Comparison of ENCODE assay signal across 16 mouse cellular contexts in the genomic region with DNA sequence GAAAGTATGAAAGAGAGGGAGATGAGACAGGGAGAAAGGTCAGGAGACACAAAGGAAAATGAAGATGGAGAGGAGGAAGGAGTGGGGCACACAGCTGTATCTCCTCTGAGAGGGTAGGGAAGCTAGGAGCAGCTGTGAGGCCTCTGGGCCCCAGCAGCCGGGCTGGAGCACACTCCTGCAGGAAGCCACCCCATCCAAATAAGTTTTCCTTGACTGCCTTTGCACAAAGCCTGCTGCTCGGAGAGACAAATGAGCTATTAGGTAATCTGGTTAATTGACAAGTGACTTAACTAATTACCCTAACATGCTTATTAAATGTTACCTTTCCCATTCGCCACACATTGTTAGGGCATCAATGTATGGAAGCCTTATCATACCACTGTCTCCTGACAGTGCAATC.
DNase-seq lines count a peak whose midpoint lies in the region; ATAC-seq and TF ChIP-seq lines count a peak whose summit lies in the region.
"Had no signal": no experiment of that assay in that cellular context is flagged by ENCODE, and none has a peak within 500 bp of the region (broad histone marks: within the 10 kb centered on the region; RNA-seq: fewer than 3 reads in every experiment).

No protein-coding gene starts in this region.

- H3K4me1 ChIP-seq in intestine, embryonic 14.5 days (replicated peaks; ENCODE audit: control insufficient read depth, insufficient read depth, low read length) = peaks cover 32% of the 10 kb centered on the region
- peaks cover 13% of the 10 kb centered on the region; the same call in 1 of the 2 replicates for H3K4me1 ChIP-seq in intestine, embryonic 16.5 days (ENCODE audit: control insufficient read depth, insufficient read depth, low read length)
- H3K4me1 ChIP-seq in stomach, embryonic 14.5 days (ENCODE audit: control insufficient read depth, insufficient read depth, low read length) = peaks cover 7% of the 10 kb centered on the region; the same call in 1 of the 2 replicates
- no peaks in the 10 kb centered on the region for H3K4me1 ChIP-seq in stomach, postnatal 0 days (replicated peaks; ENCODE audit: control insufficient read depth, insufficient read depth)
- H3K4me1 ChIP-seq in limb, embryonic 12.5 days (replicated peaks) = peaks cover 41% of the 10 kb centered on the region

- no peaks in the 10 kb centered on the region for H3K36me3 ChIP-seq in intestine, embryonic 14.5 days (ENCODE audit: control insufficient read depth, insufficient read depth, low read length)
- no peaks in the 10 kb centered on the region for H3K36me3 ChIP-seq in intestine, embryonic 16.5 days (ENCODE audit: control insufficient read depth, insufficient read depth, low read length)
- H3K36me3 ChIP-seq in stomach, embryonic 14.5 days (ENCODE audit: control insufficient read depth, insufficient read depth, low read length) = no peaks in the 10 kb centered on the region
- H3K36me3 ChIP-seq in stomach, postnatal 0 days (ENCODE audit: control insufficient read depth, insufficient read depth, low read length) = no peaks in the 10 kb centered on the region
- no peaks in the 10 kb centered on the region for H3K36me3 ChIP-seq in limb, embryonic 12.5 days
- H3K36me3 ChIP-seq: heart, embryonic 13.5 days; lung, embryonic 15.5 days had no signal

- no peak for TF ChIP-seq EP300 in stomach, postnatal 0 days (optimal IDR thresholded peaks at IDR 0.05)

- H3K4me3 ChIP-seq in intestine, embryonic 14.5 days (ENCODE audit: low read depth, low read length) = no peak overlapping the region
- no peak overlapping the region for H3K4me3 ChIP-seq in intestine, embryonic 16.5 days (ENCODE audit: low read length)
- no peak overlapping the region for H3K4me3 ChIP-seq in stomach, embryonic 14.5 days (ENCODE audit: low read depth, low read length)
- no peak overlapping the region for H3K4me3 ChIP-seq in stomach, postnatal 0 days (ENCODE audit: low read depth, low read length)
- no peak overlapping the region for H3K4me3 ChIP-seq in limb, embryonic 12.5 days (replicated peaks)
- H3K4me3 ChIP-seq: erythroblast, embryonic 14.5 days; heart, embryonic 13.5 days; lung, embryonic 15.5 days had no signal

- no peak for TF ChIP-seq CTCF in stomach, postnatal 0 days (IDR thresholded peaks at IDR 0.05; ENCODE audit: low read depth)

- 0 out of 2 replicates have a peak, but pooled peaks have one; percentile 54 for ATAC-seq in intestine, embryonic 14.5 days (replicated peaks; ENCODE audit: low FRiP score, low TSS enrichment, low read depth)
- no peak for ATAC-seq in intestine, embryonic 16.5 days
- no peak for ATAC-seq in stomach, embryonic 14.5 days (ENCODE audit: insufficient number of reproducible peaks, insufficient read depth, low FRiP score, low read depth)
- no peak for ATAC-seq in stomach, postnatal 0 days (ENCODE audit: low FRiP score, low TSS enrichment)
- no peak for ATAC-seq in limb, embryonic 12.5 days (ENCODE audit: insufficient number of reproducible peaks, insufficient read depth, low FRiP score, low TSS enrichment, low read depth)
- ATAC-seq in activated CD4-positive, CD25-positive, alpha-beta regulatory T cell, adult 4 months = no peak
- ATAC-seq: CD4-positive, CD25-positive, alpha-beta regulatory T cell, adult 4 months had no signal

- H3K9ac ChIP-seq in intestine, embryonic 14.5 days (ENCODE audit: low read length) = no peak overlapping the region
- H3K9ac ChIP-seq in intestine, embryonic 16.5 days (ENCODE audit: low read depth, low read length) = no peak overlapping the region
- no peak overlapping the region for H3K9ac ChIP-seq in stomach, embryonic 14.5 days (replicated peaks; ENCODE audit: low read depth, low read length)
- H3K9ac ChIP-seq in stomach, postnatal 0 days (ENCODE audit: low read length) = no peak overlapping the region
- H3K9ac ChIP-seq in limb, embryonic 12.5 days (replicated peaks) = no peak overlapping the region
- H3K9ac ChIP-seq: heart, embryonic 13.5 days; lung, embryonic 15.5 days had no signal

- H3K27ac ChIP-seq in intestine, embryonic 14.5 days (ENCODE audit: low read depth) = peak overlapping the region; percentile 64
- H3K27ac ChIP-seq in intestine, embryonic 16.5 days (ENCODE audit: low read length) = no peak overlapping the region
- H3K27ac ChIP-seq in stomach, embryonic 14.5 days (ENCODE audit: low read length) = peak overlapping the region; percentile 44; the same call in 1 of the 2 replicates
- H3K27ac ChIP-seq in stomach, postnatal 0 days (replicated peaks) = no peak overlapping the region
- H3K27ac ChIP-seq in limb, embryonic 12.5 days = 0 out of 2 replicates have a peak overlapping the region, but pooled peaks have one; percentile 13
- H3K27ac ChIP-seq: heart, embryonic 13.5 days; lung, embryonic 15.5 days had no signal

- DNase-seq in intestine, embryonic 14.5 days (ENCODE audit: low spot score) = no peak
- DNase-seq in stomach, postnatal 0 days (ENCODE audit: low spot score) = no peak
- no peak for DNase-seq in yolk sac, embryonic 10.5 days (ENCODE audit: low spot score)
- DNase-seq: adrenal gland, adult 8-10 months; cerebellum, adult 9-10 months; heart, postnatal 4 days; midbrain, embryonic 14.5 days; right cerebral cortex, postnatal 4 days had no signal

- no peaks in the 10 kb centered on the region for H3K27me3 ChIP-seq in intestine, embryonic 14.5 days (replicated peaks; ENCODE audit: control insufficient read depth, insufficient read depth, low read length)
- no peaks in the 10 kb centered on the region for H3K27me3 ChIP-seq in intestine, embryonic 16.5 days (replicated peaks; ENCODE audit: control insufficient read depth, insufficient read depth, low read length)
- no peaks in the 10 kb centered on the region for H3K27me3 ChIP-seq in stomach, embryonic 14.5 days (ENCODE audit: control insufficient read depth, insufficient read depth, low read length)
- H3K27me3 ChIP-seq in stomach, postnatal 0 days (ENCODE audit: control insufficient read depth, insufficient read depth, low read length) = no peaks in the 10 kb centered on the region
- H3K27me3 ChIP-seq in limb, embryonic 12.5 days = 0 out of 2 replicates have a peak, but pooled peaks cover 4% of the 10 kb centered on the region
- H3K27me3 ChIP-seq: lung, embryonic 15.5 days had no signal

- 33% methylated on average over 3 of the region's 3 CpGs for WGBS in intestine, embryonic 14.5 days
- 52% methylated on average over 3 of the region's 3 CpGs for WGBS in intestine, embryonic 16.5 days
- WGBS in stomach, embryonic 14.5 days = 37% methylated on average over 3 of the region's 3 CpGs
- 55% methylated on average over 3 of the region's 3 CpGs for WGBS in stomach, postnatal 0 days
- WGBS in limb, embryonic 12.5 days = 38% methylated on average over 3 of the region's 3 CpGs

- H3K4me2 ChIP-seq in intestine, embryonic 14.5 days (ENCODE audit: low read length) = no peak overlapping the region
- no peak overlapping the region for H3K4me2 ChIP-seq in intestine, embryonic 16.5 days (ENCODE audit: low read depth, low read length)
- H3K4me2 ChIP-seq in stomach, embryonic 14.5 days (replicated peaks; ENCODE audit: low read depth, low read length) = no peak overlapping the region
- no peak overlapping the region for H3K4me2 ChIP-seq in stomach, postnatal 0 days (replicated peaks; ENCODE audit: low read depth)
- H3K4me2 ChIP-seq in limb, embryonic 12.5 days = no peak overlapping the region
- H3K4me2 ChIP-seq: heart, embryonic 13.5 days; lung, embryonic 15.5 days had no signal

- no peaks in the 10 kb centered on the region for H3K9me3 ChIP-seq in intestine, embryonic 14.5 days (ENCODE audit: control insufficient read depth, low read length)
- H3K9me3 ChIP-seq in intestine, embryonic 16.5 days (ENCODE audit: control insufficient read depth, low read length) = no peaks in the 10 kb centered on the region
- no peaks in the 10 kb centered on the region for H3K9me3 ChIP-seq in stomach, embryonic 14.5 days (ENCODE audit: control insufficient read depth, low read depth, low read length)
- no peaks in the 10 kb centered on the region for H3K9me3 ChIP-seq in stomach, postnatal 0 days (ENCODE audit: control insufficient read depth, low read length)
- H3K9me3 ChIP-seq in limb, embryonic 12.5 days = no peaks in the 10 kb centered on the region
- H3K9me3 ChIP-seq: heart, embryonic 13.5 days; lung, embryonic 15.5 days had no signal

Comparison
In these comparisons a context has a peak if more than half of its experiments do, and no peak if none do; other contexts are left out.
1. H3K27ac ChIP-seq: peak in intestine, embryonic 14.5 days (single experiment), stomach, embryonic 14.5 days (single experiment) and limb, embryonic 12.5 days (single experiment); none in intestine, embryonic 16.5 days (single experiment) and stomach, postnatal 0 days (single experiment).